In genomic region chr4:152212531-152212930, GRCm38 (mm10) we compare ENCODE assay signal across 8 mouse cellular contexts. TPM values are rescaled to one million over a fixed set of nuclear protein-coding genes. Genes with fewer than 3 reads are reported as not detected.
DNase-seq lines count a peak whose midpoint lies in the region; ATAC-seq and TF ChIP-seq lines count a peak whose summit lies in the region.

No protein-coding gene starts in this region.

- H3K4me2 ChIP-seq in hindbrain, embryonic 11.5 days (replicated peaks; ENCODE audit: low read depth, low read length) = no peak overlapping the region

- H3K27me3 ChIP-seq in hindbrain, embryonic 11.5 days (ENCODE audit: control insufficient read depth, insufficient read depth, low read length) = 0 out of 2 replicates have a peak, but pooled peaks cover 3% of the 10 kb centered on the region

- no peak overlapping the region for H3K9ac ChIP-seq in hindbrain, embryonic 11.5 days (ENCODE audit: low read depth, low read length)

- H3K4me3 ChIP-seq in embryonic fibroblast, embryonic 13.5 days (ENCODE audit: insufficient read depth, low read length) = no peak overlapping the region
- H3K4me3 ChIP-seq in hindbrain, embryonic 11.5 days (ENCODE audit: low read depth, low read length) = no peak overlapping the region

- no peak for ATAC-seq in cerebellum, adult (ENCODE audit: insufficient number of reproducible peaks, low FRiP score, low TSS enrichment)
- peak; percentile 31 for ATAC-seq in activated CD4-positive, CD25-positive, alpha-beta regulatory T cell, adult 4 months
- peak; percentile 30 for ATAC-seq in hindbrain, embryonic 11.5 days (ENCODE audit: low FRiP score)
- peak; percentile 70 for ATAC-seq in megakaryocyte progenitor cell, adult 5-6 weeks (replicated peaks; ENCODE audit: poor library complexity)

- H3K27ac ChIP-seq in embryonic fibroblast, embryonic 13.5 days (ENCODE audit: insufficient read depth, low read length) = no peak overlapping the region
- no peak overlapping the region for H3K27ac ChIP-seq in hindbrain, embryonic 11.5 days (ENCODE audit: low read depth, low read length)

- H3K36me3 ChIP-seq in hindbrain, embryonic 11.5 days (ENCODE audit: control insufficient read depth, insufficient read depth, low read length) = no peaks in the 10 kb centered on the region

- no peak for TF ChIP-seq POLR2A in embryonic fibroblast, embryonic 13.5 days (IDR thresholded peaks at IDR 0.05; ENCODE audit: low read depth, low read length)

- WGBS in hindbrain, embryonic 11.5 days = 39% methylated on average over 5 of the region's 5 CpGs

- H3K4me1 ChIP-seq in embryonic fibroblast, embryonic 13.5 days (ENCODE audit: control insufficient read depth, insufficient read depth, low read length) = peaks cover 7% of the 10 kb centered on the region; the same call in 1 of the 2 replicates
- no peaks in the 10 kb centered on the region for H3K4me1 ChIP-seq in hindbrain, embryonic 11.5 days (replicated peaks; ENCODE audit: control insufficient read depth, insufficient read depth, low read length)

- peak; percentile 71; the same call in 1 of the 2 replicates for TF ChIP-seq CTCF in embryonic fibroblast, embryonic 13.5 days (IDR thresholded peaks at IDR 0.05; ENCODE audit: borderline replicate concordance, insufficient read depth, low read length)

- peak; percentile 58 to 70 for DNase-seq in cerebellum, adult 18-20 months
- DNase-seq in hindbrain, embryonic 11.5 days (ENCODE audit: low spot score) = peak; percentile 72
- DNase-seq in left cerebral cortex, adult 11 months (ENCODE audit: low spot score) = peak; percentile 69
- DNase-seq in spleen, postnatal 10 days (ENCODE audit: low spot score in 2 of 2) = peak; percentile 30 to 74

- H3K9me3 ChIP-seq in hindbrain, embryonic 11.5 days (ENCODE audit: control insufficient read depth, low read length) = no peaks in the 10 kb centered on the region

RNA-seq across cellular contexts. Expression of gene Acot7, which starts 34.6 kb away (rescaled TPM):
- 100 to 1,000 TPM; 134 to 172 TPM for polyA plus RNA-seq in activated CD4-positive, CD25-positive, alpha-beta regulatory T cell, adult 4 months (2017; shearing (Covaris generic))
- polyA plus RNA-seq in embryonic fibroblast, embryonic 13.5 days (2011; ENCODE audit: insufficient read length, low read depth, missing spikeins) = 79.9 and 108 TPM in 2 replicates
- polyA plus RNA-seq in hindbrain, embryonic 11.5 days (2014; fragmentation: Nextera tagmentation; extraction: Ambion mirVana) = 116 and 125 TPM in 2 replicates
- total RNA-seq in megakaryocyte progenitor cell, adult 5-6 weeks (2015) = 75.9 and 76.7 TPM in 2 replicates
- 72.6 and 79.3 TPM in 2 replicates for total RNA-seq in megakaryocyte progenitor cell, adult 5-6 weeks (2017)

RNA-seq across cellular contexts. Expression of gene Hes2, which starts 53.9 kb away (rescaled TPM):
- not detected for polyA plus RNA-seq in activated CD4-positive, CD25-positive, alpha-beta regulatory T cell, adult 4 months (2017; shearing (Covaris generic))
- polyA plus RNA-seq in embryonic fibroblast, embryonic 13.5 days (2011; ENCODE audit: insufficient read length, low read depth, missing spikeins) = not detected in 2 replicates
- 2.7 and 4.3 TPM in 2 replicates for polyA plus RNA-seq in hindbrain, embryonic 11.5 days (2014; fragmentation: Nextera tagmentation; extraction: Ambion mirVana)
- total RNA-seq in megakaryocyte progenitor cell, adult 5-6 weeks (2015) = not detected in 2 replicates
- not detected in 2 replicates for total RNA-seq in megakaryocyte progenitor cell, adult 5-6 weeks (2017)
